Mouse (Mus musculus): ENCODE measurements around the gene Psd4. TPM values are rescaled to one million over a fixed set of nuclear protein-coding genes. Genes with fewer than 3 reads are reported as not detected.

Gene Psd4
- polyA plus RNA-seq, 1 experiment: under 0.01 TPM

- Histone ChIP-seq H3K79me2 (ENCODE audit: control insufficient read depth, insufficient read depth) (no peaks in the 10 kb centered on the region), H3K27me3 (ENCODE audit: control insufficient read depth, insufficient read depth, insufficient read length) (no peaks in the 10 kb centered on the region), H3K4me3 (ENCODE audit: insufficient read depth, poor library complexity, severe bottlenecking) (no peak overlapping the region), H3K79me3 (ENCODE audit: low read depth) (no peaks in the 10 kb centered on the region), H3K36me3 (ENCODE audit: control insufficient read depth, insufficient read depth) (no peaks in the 10 kb centered on the region), H3ac (ENCODE audit: control insufficient read depth, insufficient read length, low read depth) (no peak overlapping the region)
- TF ChIP-seq MYOD1 (IDR thresholded peaks at IDR 0.05; ENCODE audit: control insufficient read depth, insufficient read length, low read depth) (no peak), CEBPB (IDR thresholded peaks at IDR 0.05; ENCODE audit: low read depth) (no peak), FOSL1 (IDR thresholded peaks at IDR 0.05; ENCODE audit: insufficient read depth, low read length, poor library complexity, severe bottlenecking) (no peak), CTCF (IDR thresholded peaks at IDR 0.05; ENCODE audit: control insufficient read depth, insufficient read depth, insufficient read length) (no peak), MYOG (IDR thresholded peaks at IDR 0.05; ENCODE audit: control insufficient read depth, extremely low read depth, insufficient read length) (no peak), USF1 (IDR thresholded peaks at IDR 0.05; ENCODE audit: low read depth) (no peak), MAX (IDR thresholded peaks at IDR 0.05) (no peak)
Observed at GRCm38 (mm10) chr2:24382456-24383230, 15.3 kb downstream of the Psd4 start.

- H3K27me3 ChIP-seq (ENCODE audit: control insufficient read depth, insufficient read depth, insufficient read length): no peaks in the 10 kb centered on the region
- H3K79me3 ChIP-seq (ENCODE audit: low read depth): no peaks in the 10 kb centered on the region
- no peak overlapping the region for H3ac ChIP-seq (ENCODE audit: control insufficient read depth, insufficient read length, low read depth)
- no peaks in the 10 kb centered on the region for H3K36me3 ChIP-seq (ENCODE audit: control insufficient read depth, insufficient read depth)
- TF ChIP-seq FOSL1 (IDR thresholded peaks at IDR 0.05; ENCODE audit: insufficient read depth, low read length, poor library complexity, severe bottlenecking) (no peak), MYOD1 (IDR thresholded peaks at IDR 0.05; ENCODE audit: control insufficient read depth, insufficient read length, low read depth) (no peak), MAX (IDR thresholded peaks at IDR 0.05) (no peak)
- no peaks in the 10 kb centered on the region for H3K79me2 ChIP-seq (ENCODE audit: control insufficient read depth, insufficient read depth)
- no peak overlapping the region for H3K4me3 ChIP-seq (ENCODE audit: insufficient read depth, poor library complexity, severe bottlenecking)
Observed at GRCm38 (mm10) chr2:24383636-24384035, 16.3 kb downstream of the Psd4 start.

GRCm38 (mm10) chr2:24384393-24384792 lies 17.0 kb downstream of the Psd4 start:
- Histone ChIP-seq H3ac (ENCODE audit: control insufficient read depth, insufficient read length, low read depth) (no peak overlapping the region), H3K4me3 (ENCODE audit: insufficient read depth, poor library complexity, severe bottlenecking) (no peak overlapping the region), H3K79me2 (ENCODE audit: control insufficient read depth, insufficient read depth) (no peaks in the 10 kb centered on the region), H3K79me3 (ENCODE audit: low read depth) (no peaks in the 10 kb centered on the region), H3K36me3 (ENCODE audit: control insufficient read depth, insufficient read depth) (no peaks in the 10 kb centered on the region), H3K27me3 (ENCODE audit: control insufficient read depth, insufficient read depth, insufficient read length) (no peaks in the 10 kb centered on the region)
- TF ChIP-seq MYOG (IDR thresholded peaks at IDR 0.05; ENCODE audit: control insufficient read depth, extremely low read depth, insufficient read length): no peak
- TF ChIP-seq MAX (IDR thresholded peaks at IDR 0.05): no peak
- no peak for TF ChIP-seq MYOD1 (IDR thresholded peaks at IDR 0.05; ENCODE audit: control insufficient read depth, insufficient read length, low read depth)
- TF ChIP-seq CEBPB (IDR thresholded peaks at IDR 0.05; ENCODE audit: low read depth): no peak
- TF ChIP-seq CTCF (IDR thresholded peaks at IDR 0.05; ENCODE audit: control insufficient read depth, insufficient read depth, insufficient read length): no peak
- TF ChIP-seq FOSL1 (IDR thresholded peaks at IDR 0.05; ENCODE audit: insufficient read depth, low read length, poor library complexity, severe bottlenecking): no peak
- TF ChIP-seq USF1 (IDR thresholded peaks at IDR 0.05; ENCODE audit: low read depth): no peak

GRCm38 (mm10) chr2:24385111-24385961 lies 18.0 kb downstream of the Psd4 start:
- H3K79me2 ChIP-seq (ENCODE audit: control insufficient read depth, insufficient read depth): no peaks in the 10 kb centered on the region
- no peaks in the 10 kb centered on the region for H3K36me3 ChIP-seq (ENCODE audit: control insufficient read depth, insufficient read depth)
- H3K27me3 ChIP-seq (ENCODE audit: control insufficient read depth, insufficient read depth, insufficient read length): no peaks in the 10 kb centered on the region
- H3K4me3 ChIP-seq (ENCODE audit: insufficient read depth, poor library complexity, severe bottlenecking): no peak overlapping the region
- TF ChIP-seq CTCF (IDR thresholded peaks at IDR 0.05; ENCODE audit: control insufficient read depth, insufficient read depth, insufficient read length) (no peak), USF1 (IDR thresholded peaks at IDR 0.05; ENCODE audit: low read depth) (no peak), MYOD1 (IDR thresholded peaks at IDR 0.05; ENCODE audit: control insufficient read depth, insufficient read length, low read depth) (no peak), FOSL1 (IDR thresholded peaks at IDR 0.05; ENCODE audit: insufficient read depth, low read length, poor library complexity, severe bottlenecking) (no peak), CEBPB (IDR thresholded peaks at IDR 0.05; ENCODE audit: low read depth) (no peak), MAX (IDR thresholded peaks at IDR 0.05) (no peak), MYOG (IDR thresholded peaks at IDR 0.05; ENCODE audit: control insufficient read depth, extremely low read depth, insufficient read length) (no peak)
- H3K79me3 ChIP-seq (ENCODE audit: low read depth): no peaks in the 10 kb centered on the region
- no peak overlapping the region for H3ac ChIP-seq (ENCODE audit: control insufficient read depth, insufficient read length, low read depth)

- no peaks in the 10 kb centered on the region for H3K36me3 ChIP-seq (ENCODE audit: control insufficient read depth, insufficient read depth)
- TF ChIP-seq CEBPB (IDR thresholded peaks at IDR 0.05; ENCODE audit: low read depth) (no peak), MYOD1 (IDR thresholded peaks at IDR 0.05; ENCODE audit: control insufficient read depth, insufficient read length, low read depth) (no peak), MYOG (IDR thresholded peaks at IDR 0.05; ENCODE audit: control insufficient read depth, extremely low read depth, insufficient read length) (no peak), FOSL1 (IDR thresholded peaks at IDR 0.05; ENCODE audit: insufficient read depth, low read length, poor library complexity, severe bottlenecking) (no peak), CTCF (IDR thresholded peaks at IDR 0.05; ENCODE audit: control insufficient read depth, insufficient read depth, insufficient read length) (no peak), USF1 (IDR thresholded peaks at IDR 0.05; ENCODE audit: low read depth) (no peak), MAX (IDR thresholded peaks at IDR 0.05) (no peak)
- H3ac ChIP-seq (ENCODE audit: control insufficient read depth, insufficient read length, low read depth): no peak overlapping the region
- H3K79me3 ChIP-seq (ENCODE audit: low read depth): no peaks in the 10 kb centered on the region
- no peaks in the 10 kb centered on the region for H3K79me2 ChIP-seq (ENCODE audit: control insufficient read depth, insufficient read depth)
- no peak overlapping the region for H3K4me3 ChIP-seq (ENCODE audit: insufficient read depth, poor library complexity, severe bottlenecking)
- no peaks in the 10 kb centered on the region for H3K27me3 ChIP-seq (ENCODE audit: control insufficient read depth, insufficient read depth, insufficient read length)
Observed at GRCm38 (mm10) chr2:24386158-24386963, 19.0 kb downstream of the Psd4 start.
